Mouse (Mus musculus) ES-CJ7 (cell line): ENCODE results near the gene Saa2.

Experiments
- DNase-seq: peaks from one replicate; pipeline ENCODE4 v3.0.0; 2011; ENCODE audit warnings: low read depth, low spot score

Gene Saa2

GRCm38 (mm10) chr7:46762601-46763000, 11.0 kb downstream of the Saa2 start:
- no peak for DNase-seq

GRCm38 (mm10) chr7:46764672-46765071, 13.1 kb downstream of the Saa2 start:
- peak; percentile 81 for DNase-seq

DNA sequence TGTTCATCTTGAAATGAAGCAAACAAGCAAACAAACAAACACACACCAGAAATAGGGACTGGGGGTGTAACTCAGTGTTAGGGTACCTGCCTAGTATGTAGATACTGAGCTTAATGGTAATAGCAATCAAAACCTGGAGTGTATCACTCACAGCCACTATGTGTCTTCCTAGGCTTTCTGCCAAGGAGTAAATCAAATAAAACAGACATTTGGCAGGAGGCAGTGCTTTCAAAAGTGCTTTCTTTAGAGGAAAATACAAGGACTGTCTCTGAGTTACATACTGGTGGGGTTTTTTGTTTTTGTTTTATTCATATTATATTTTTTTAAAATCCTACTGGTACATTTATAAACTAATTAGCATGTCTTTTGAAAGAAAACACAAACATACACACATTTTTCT, 15.8 kb downstream of the Saa2 start:
- DNase-seq = no peak

- peak; percentile 40 for DNase-seq
Observed at GRCm38 (mm10) chr7:46768451-46768850, 16.9 kb downstream of the Saa2 start.

- peak; percentile 90 for DNase-seq
Observed at GRCm38 (mm10) chr7:46770706-46771105, 19.1 kb downstream of the Saa2 start.

DNA sequence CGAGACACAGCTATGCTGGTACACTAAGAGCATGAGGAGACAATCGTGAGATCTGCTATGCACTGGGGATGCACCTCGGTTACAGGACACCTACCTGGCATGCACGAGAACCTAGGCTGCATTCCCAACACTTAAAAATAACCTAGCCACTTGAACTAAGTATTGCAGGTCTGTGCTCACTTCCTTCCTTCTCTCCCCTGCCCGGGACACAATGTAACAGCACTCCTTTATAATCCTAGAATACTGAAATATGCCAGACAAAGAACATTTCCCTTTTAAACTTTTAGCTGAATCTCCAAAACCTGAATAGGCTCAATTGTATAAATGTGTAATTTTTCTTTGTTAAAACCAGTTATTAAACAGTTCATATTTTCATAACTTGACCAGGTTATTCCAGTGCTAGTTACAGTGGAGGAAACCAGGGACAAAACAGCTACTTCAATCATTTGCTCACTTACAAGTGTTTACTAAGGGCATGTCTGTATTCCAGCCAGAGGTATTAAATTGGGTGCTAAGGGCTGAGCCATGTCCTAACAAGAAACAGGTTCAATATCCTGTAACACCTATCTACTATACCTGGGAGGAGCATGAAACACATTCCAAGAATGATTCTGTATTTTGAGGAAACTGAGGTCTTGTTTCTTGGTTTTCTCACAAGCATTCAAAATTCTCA, 37.7 kb downstream of the Saa2 start:
- DNase-seq = no peak

- no peak for DNase-seq
Observed at GRCm38 (mm10) chr7:46793871-46794270, 42.3 kb downstream of the Saa2 start.

DNA sequence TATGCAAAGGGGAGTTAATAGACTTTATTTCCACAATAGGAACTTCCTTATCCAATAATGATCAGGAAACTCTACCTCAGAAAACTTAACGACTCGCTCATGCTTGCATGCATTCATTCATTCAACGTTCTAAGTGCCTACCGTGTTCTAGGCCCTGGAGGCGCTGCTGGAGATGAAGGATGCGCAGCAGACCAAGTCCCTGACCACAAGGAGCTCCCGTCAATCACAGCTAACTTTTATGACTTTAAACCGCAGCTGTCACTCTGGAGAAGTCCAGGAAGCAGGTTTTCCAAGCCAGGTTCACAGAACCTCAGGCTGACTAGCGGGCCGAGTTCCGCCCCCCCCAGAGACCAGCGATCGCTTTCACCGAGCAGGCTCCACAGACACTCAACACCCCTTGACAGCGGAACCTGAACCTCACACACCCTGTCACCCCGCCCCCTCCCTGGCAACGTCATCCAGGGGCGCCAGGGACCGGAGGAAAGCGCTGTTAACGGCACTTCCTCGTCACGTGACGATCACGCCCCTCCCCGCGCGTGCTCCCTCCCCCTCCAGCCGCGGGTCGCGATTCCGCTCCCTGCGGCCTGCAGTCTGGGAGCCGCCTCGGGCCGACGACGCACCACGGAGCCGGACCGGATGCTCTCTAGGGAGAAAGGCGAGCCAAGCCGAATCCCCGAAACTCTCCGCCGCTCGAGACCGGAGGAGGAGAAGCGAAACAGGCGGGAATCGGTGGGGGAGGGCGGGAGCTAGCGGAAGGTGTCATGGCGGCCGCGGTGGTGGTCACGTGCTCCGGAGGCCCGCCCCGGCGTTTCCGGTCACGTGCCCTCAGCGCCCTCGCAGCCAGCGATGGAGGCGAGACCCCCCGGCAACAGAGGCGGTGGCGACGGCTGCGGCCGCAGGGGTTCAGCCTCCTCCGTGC, 44.0 kb downstream of the Saa2 start, which contains the start of the genes Hps5 and Gtf2h1:
Hps5 (minus strand) TSS at position 778 of the 919 bp plus-strand sequence.
Gtf2h1 (plus strand) TSS at position 817 of the 919 bp plus-strand sequence.
- peak; percentile 98 for DNase-seq

- no peak for DNase-seq
Observed at GRCm38 (mm10) chr7:46796206-46796679, 44.7 kb downstream of the Saa2 start.

DNA sequence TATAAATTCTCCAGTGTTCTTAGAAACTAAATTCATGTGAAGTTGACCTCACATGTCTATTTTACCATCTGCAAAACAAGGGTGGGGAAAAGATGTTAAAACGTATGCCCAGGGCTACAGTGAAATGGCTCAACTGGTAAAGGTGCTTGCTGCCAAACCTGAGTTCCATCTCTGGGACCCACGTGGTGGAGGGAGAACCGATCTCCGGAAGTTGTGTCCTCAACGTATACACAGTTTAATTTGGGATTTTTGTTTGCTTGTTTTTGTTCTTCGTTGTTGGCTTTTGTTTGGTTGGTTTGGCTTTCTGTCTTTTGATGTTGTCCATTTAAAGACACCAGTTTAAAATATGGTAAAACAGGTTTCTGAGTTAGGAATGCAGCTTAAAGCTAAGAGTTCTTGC, 45.2 kb downstream of the Saa2 start:
- DNase-seq = peak; percentile 12
